Mouse (Mus musculus): ENCODE results near the gene Thegl. TPM values are rescaled to one million over a fixed set of nuclear protein-coding genes. Genes with fewer than 3 reads are reported as not detected.

The Thegl gene
- polyA plus RNA-seq, 1 experiment from 2014 or later, result not detected

GRCm38 (mm10) chr5:77067321-77067720 is 51.5 kb downstream of the Thegl start:
- Histone ChIP-seq H3K9ac (ENCODE audit: low read depth, low read length) (no peak overlapping the region), H3K27ac (ENCODE audit: low read depth, low read length) (no peak overlapping the region), H3K4me3 (ENCODE audit: low read length) (no peak overlapping the region), H3K9me3 (ENCODE audit: control insufficient read depth, low read length) (no peaks in the 10 kb centered on the region), H3K4me1 (ENCODE audit: control insufficient read depth, insufficient read depth, low read length) (no peaks in the 10 kb centered on the region), H3K4me2 (replicated peaks; ENCODE audit: low read depth, low read length) (no peak overlapping the region), H3K36me3 (ENCODE audit: control insufficient read depth, insufficient read depth, low read length) (no peaks in the 10 kb centered on the region), H3K27me3 (ENCODE audit: control insufficient read depth, insufficient read depth, low read length) (no peaks in the 10 kb centered on the region)
- 80% methylated on average over 8 of the region's 8 CpGs for WGBS
- ATAC-seq (ENCODE audit: low FRiP score, low TSS enrichment), result no peak

DNA sequence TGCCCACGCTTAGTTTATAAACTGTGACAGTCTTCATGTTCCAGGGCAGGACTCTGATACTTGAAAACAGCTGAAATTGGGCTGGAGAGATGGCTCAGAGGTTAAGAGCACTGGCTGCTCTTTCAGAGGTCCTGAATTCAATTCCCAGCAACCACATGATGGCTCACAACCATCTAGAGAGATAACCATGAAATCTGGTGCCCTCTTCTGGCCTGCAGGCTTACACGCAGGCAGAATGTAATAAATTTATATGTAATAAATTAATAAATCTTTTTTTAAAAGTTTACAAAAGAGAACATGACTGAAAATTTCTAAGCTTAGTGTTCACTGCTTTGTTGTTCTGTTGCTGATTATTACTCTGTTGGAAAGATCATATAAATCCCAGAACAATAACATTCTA is 55.2 kb downstream of the Thegl start:
- ATAC-seq (ENCODE audit: low FRiP score, low TSS enrichment), result no peak
- H3K27ac ChIP-seq (ENCODE audit: low read depth, low read length), result no peak overlapping the region
- 86% methylated on average over 2 of the region's 2 CpGs for WGBS

GRCm38 (mm10) chr5:77071626-77072025 is 55.8 kb downstream of the Thegl start:
- 82% methylated on average over 3 of the region's 3 CpGs for WGBS
- no peak for ATAC-seq (ENCODE audit: low FRiP score, low TSS enrichment)
- no peak overlapping the region for H3K27ac ChIP-seq (ENCODE audit: low read depth, low read length)

More for the DNA sequence above, 55.2 kb downstream of the Thegl start:
- Histone ChIP-seq H3K27me3 (ENCODE audit: control insufficient read depth, insufficient read depth, low read length) (no peaks in the 10 kb centered on the region), H3K9ac (ENCODE audit: low read depth, low read length) (no peak overlapping the region), H3K4me1 (ENCODE audit: control insufficient read depth, insufficient read depth, low read length) (no peaks in the 10 kb centered on the region), H3K4me2 (replicated peaks; ENCODE audit: low read depth, low read length) (no peak overlapping the region), H3K9me3 (ENCODE audit: control insufficient read depth, low read length) (no peaks in the 10 kb centered on the region), H3K4me3 (ENCODE audit: low read length) (no peak overlapping the region), H3K36me3 (ENCODE audit: control insufficient read depth, insufficient read depth, low read length) (no peaks in the 10 kb centered on the region)

DNA sequence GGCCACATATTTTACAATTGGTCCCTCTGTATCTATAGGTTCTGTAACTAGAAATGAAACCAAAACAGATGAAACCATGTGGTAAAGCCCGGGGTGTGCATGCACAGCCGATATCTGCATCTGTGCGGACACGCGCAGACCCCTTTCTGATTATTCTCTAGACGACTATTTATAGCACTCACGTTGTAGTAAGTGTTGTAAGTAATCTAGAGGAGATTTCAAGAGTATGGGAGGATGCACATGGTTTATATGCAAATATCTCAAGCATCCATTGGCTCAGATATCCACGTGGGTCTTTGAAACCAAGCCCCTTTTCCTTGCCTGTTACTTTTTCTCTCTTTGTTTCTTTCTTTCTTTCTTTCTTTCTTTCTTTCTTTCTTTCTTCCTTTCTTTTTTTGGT is 58.0 kb downstream of the Thegl start:
- Histone ChIP-seq H3K27ac (ENCODE audit: low read depth, low read length) (no peak overlapping the region), H3K9me3 (ENCODE audit: control insufficient read depth, low read length) (no peaks in the 10 kb centered on the region), H3K36me3 (ENCODE audit: control insufficient read depth, insufficient read depth, low read length) (no peaks in the 10 kb centered on the region), H3K4me2 (replicated peaks; ENCODE audit: low read depth, low read length) (no peak overlapping the region), H3K27me3 (ENCODE audit: control insufficient read depth, insufficient read depth, low read length) (no peaks in the 10 kb centered on the region), H3K4me3 (ENCODE audit: low read length) (no peak overlapping the region), H3K4me1 (ENCODE audit: control insufficient read depth, insufficient read depth, low read length) (no peaks in the 10 kb centered on the region), H3K9ac (ENCODE audit: low read depth, low read length) (no peak overlapping the region)
- no peak for ATAC-seq (ENCODE audit: low FRiP score, low TSS enrichment)
- WGBS, result 93% methylated on average over 8 of the region's 8 CpGs

More at GRCm38 (mm10) chr5:77071626-77072025, 55.8 kb downstream of the Thegl start:
- H3K4me3 ChIP-seq (ENCODE audit: low read length), result no peak overlapping the region
- no peaks in the 10 kb centered on the region for H3K36me3 ChIP-seq (ENCODE audit: control insufficient read depth, insufficient read depth, low read length)
- no peaks in the 10 kb centered on the region for H3K27me3 ChIP-seq (ENCODE audit: control insufficient read depth, insufficient read depth, low read length)
- no peak overlapping the region for H3K9ac ChIP-seq (ENCODE audit: low read depth, low read length)
- no peak overlapping the region for H3K4me2 ChIP-seq (replicated peaks; ENCODE audit: low read depth, low read length)
- no peaks in the 10 kb centered on the region for H3K9me3 ChIP-seq (ENCODE audit: control insufficient read depth, low read length)
- H3K4me1 ChIP-seq (ENCODE audit: control insufficient read depth, insufficient read depth, low read length), result no peaks in the 10 kb centered on the region

DNA sequence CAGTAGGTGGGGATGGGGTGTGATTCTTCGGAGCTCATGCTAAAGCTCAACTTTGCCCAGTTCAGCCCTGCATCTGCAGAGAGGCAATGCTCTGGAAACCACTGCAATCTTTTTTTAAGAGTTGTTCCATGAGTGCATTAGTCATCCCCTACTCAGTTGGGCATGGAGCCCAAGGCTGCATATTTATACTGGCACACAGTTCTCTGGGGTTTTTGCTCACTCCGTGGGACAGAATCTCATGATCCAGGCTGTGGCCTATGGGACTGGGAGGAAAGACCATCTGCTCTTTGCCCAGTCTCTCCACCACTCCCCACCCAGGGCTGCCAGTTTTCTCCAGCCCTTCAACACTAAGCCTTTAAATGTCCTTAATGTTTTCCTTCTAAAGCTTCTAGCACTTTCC is 59.1 kb downstream of the Thegl start:
- WGBS, result 91% methylated on average over 2 of the region's 2 CpGs
- no peak overlapping the region for H3K27ac ChIP-seq (ENCODE audit: low read depth, low read length)

DNA sequence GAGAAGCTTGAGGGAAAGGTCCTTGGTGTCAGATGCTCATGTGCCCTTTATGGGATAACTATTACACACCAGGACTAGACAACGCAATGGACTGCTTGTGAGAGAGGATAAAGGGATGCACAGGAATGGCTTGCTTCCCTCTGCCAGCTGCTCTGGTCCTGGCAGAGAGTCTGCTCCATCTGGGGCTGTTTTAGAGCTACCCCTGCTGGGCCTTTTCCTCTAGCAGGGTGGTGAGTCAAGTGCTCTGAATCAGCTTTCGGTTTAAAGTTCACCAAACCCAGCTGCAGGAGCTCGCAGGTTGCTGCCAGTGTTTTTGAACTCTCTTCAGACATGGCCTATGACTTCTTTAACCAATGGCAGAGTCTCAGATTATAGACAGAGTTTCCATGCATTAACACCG is 60.1 kb downstream of the Thegl start:
- no peak for ATAC-seq (ENCODE audit: low FRiP score, low TSS enrichment)
- Histone ChIP-seq H3K4me2 (replicated peaks; ENCODE audit: low read depth, low read length) (no peak overlapping the region), H3K4me3 (ENCODE audit: low read length) (no peak overlapping the region), H3K9me3 (ENCODE audit: control insufficient read depth, low read length) (no peaks in the 10 kb centered on the region), H3K27ac (ENCODE audit: low read depth, low read length) (no peak overlapping the region), H3K4me1 (ENCODE audit: control insufficient read depth, insufficient read depth, low read length) (no peaks in the 10 kb centered on the region), H3K9ac (ENCODE audit: low read depth, low read length) (no peak overlapping the region), H3K36me3 (ENCODE audit: control insufficient read depth, insufficient read depth, low read length) (no peaks in the 10 kb centered on the region), H3K27me3 (ENCODE audit: control insufficient read depth, insufficient read depth, low read length) (no peaks in the 10 kb centered on the region)
- 96% methylated on average over 4 of the region's 4 CpGs for WGBS

More for the DNA sequence above, 59.1 kb downstream of the Thegl start:
- Histone ChIP-seq H3K27me3 (ENCODE audit: control insufficient read depth, insufficient read depth, low read length) (no peaks in the 10 kb centered on the region), H3K4me3 (ENCODE audit: low read length) (no peak overlapping the region), H3K4me2 (replicated peaks; ENCODE audit: low read depth, low read length) (no peak overlapping the region), H3K9ac (ENCODE audit: low read depth, low read length) (no peak overlapping the region), H3K36me3 (ENCODE audit: control insufficient read depth, insufficient read depth, low read length) (no peaks in the 10 kb centered on the region), H3K4me1 (ENCODE audit: control insufficient read depth, insufficient read depth, low read length) (no peaks in the 10 kb centered on the region), H3K9me3 (ENCODE audit: control insufficient read depth, low read length) (no peaks in the 10 kb centered on the region)
- ATAC-seq (ENCODE audit: low FRiP score, low TSS enrichment), result no peak

GRCm38 (mm10) chr5:77080761-77081160 is 64.9 kb downstream of the Thegl start:
- ATAC-seq (ENCODE audit: low FRiP score, low TSS enrichment), result no peak
- H3K9ac ChIP-seq (ENCODE audit: low read depth, low read length), result no peak overlapping the region
- H3K27ac ChIP-seq (ENCODE audit: low read depth, low read length), result no peak overlapping the region
- WGBS, result 91% methylated on average over 4 of the region's 4 CpGs
- no peaks in the 10 kb centered on the region for H3K4me1 ChIP-seq (ENCODE audit: control insufficient read depth, insufficient read depth, low read length)
- no peaks in the 10 kb centered on the region for H3K36me3 ChIP-seq (ENCODE audit: control insufficient read depth, insufficient read depth, low read length)
- H3K4me2 ChIP-seq (replicated peaks; ENCODE audit: low read depth, low read length), result no peak overlapping the region
- no peaks in the 10 kb centered on the region for H3K9me3 ChIP-seq (ENCODE audit: control insufficient read depth, low read length)
- H3K27me3 ChIP-seq (ENCODE audit: control insufficient read depth, insufficient read depth, low read length), result no peaks in the 10 kb centered on the region
- H3K4me3 ChIP-seq (ENCODE audit: low read length), result no peak overlapping the region

- H3K27me3 ChIP-seq (ENCODE audit: control insufficient read depth, insufficient read depth, low read length), result no peaks in the 10 kb centered on the region
- no peak overlapping the region for H3K9ac ChIP-seq (ENCODE audit: low read depth, low read length)
- H3K4me3 ChIP-seq (ENCODE audit: low read length), result no peak overlapping the region
- H3K9me3 ChIP-seq (ENCODE audit: control insufficient read depth, low read length), result no peaks in the 10 kb centered on the region
- no peak for ATAC-seq (ENCODE audit: low FRiP score, low TSS enrichment)
- H3K27ac ChIP-seq (ENCODE audit: low read depth, low read length), result no peak overlapping the region
- no peaks in the 10 kb centered on the region for H3K36me3 ChIP-seq (ENCODE audit: control insufficient read depth, insufficient read depth, low read length)
- no peak overlapping the region for H3K4me2 ChIP-seq (replicated peaks; ENCODE audit: low read depth, low read length)
- WGBS, result 81% methylated on average over 7 of the region's 7 CpGs
- no peaks in the 10 kb centered on the region for H3K4me1 ChIP-seq (ENCODE audit: control insufficient read depth, insufficient read depth, low read length)
These were observed 66.9 kb downstream of the Thegl start for GRCm38 (mm10) chr5:77082735-77083134.

DNA sequence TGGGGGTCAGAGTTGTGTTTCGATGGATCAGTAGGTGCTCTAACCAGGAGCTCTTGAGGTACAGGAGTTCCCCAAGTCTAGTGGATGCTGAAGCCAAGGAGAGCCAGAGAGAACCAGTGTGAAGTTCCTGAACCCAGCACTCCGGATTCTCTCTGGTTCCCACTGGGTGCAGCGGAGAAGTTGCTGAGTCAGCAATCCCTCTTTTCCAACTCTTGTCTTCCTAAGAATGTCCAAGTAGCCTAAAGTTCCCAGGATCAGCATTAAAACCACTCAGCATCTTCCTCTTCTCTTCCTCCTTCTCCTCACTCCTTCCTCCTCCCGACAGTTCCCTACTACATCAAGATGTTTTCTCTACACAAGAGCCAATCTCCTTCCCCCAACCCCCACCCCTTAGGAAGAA is 68.6 kb downstream of the Thegl start:
- Histone ChIP-seq H3K4me3 (ENCODE audit: low read length) (no peak overlapping the region), H3K36me3 (ENCODE audit: control insufficient read depth, insufficient read depth, low read length) (no peaks in the 10 kb centered on the region), H3K27ac (ENCODE audit: low read depth, low read length) (no peak overlapping the region), H3K27me3 (ENCODE audit: control insufficient read depth, insufficient read depth, low read length) (no peaks in the 10 kb centered on the region; the same call in 1 of the 2 replicates), H3K9ac (ENCODE audit: low read depth, low read length) (no peak overlapping the region), H3K4me1 (ENCODE audit: control insufficient read depth, insufficient read depth, low read length) (no peaks in the 10 kb centered on the region), H3K9me3 (ENCODE audit: control insufficient read depth, low read length) (no peaks in the 10 kb centered on the region), H3K4me2 (replicated peaks; ENCODE audit: low read depth, low read length) (no peak overlapping the region)
- no peak for ATAC-seq (ENCODE audit: low FRiP score, low TSS enrichment)
- 91% methylated on average over 4 of the region's 4 CpGs for WGBS

Data from kidney, embryonic 14.5 days (tissue).